Mouse (Mus musculus) lung, postnatal 25 days (tissue): Measurements from ENCODE around the gene Itga9.
A peak's percentile ranks its signal among the peaks of the same experiment; 100 is the strongest.

ENCODE experiments used
- DNase-seq: peaks from one replicate; pipeline ENCODE4 v3.0.0; 2022; ENCODE audit warnings: low spot score

Gene Itga9

GRCm38 (mm10) chr9:118776880-118777438 lies 170.5 kb downstream of the Itga9 start:
- DNase-seq: no peak

- no peak for DNase-seq
Measured at GRCm38 (mm10) chr9:118778596-118778995, 172.1 kb downstream of the Itga9 start.

- DNase-seq: no peak
Measured at GRCm38 (mm10) chr9:118784621-118785020, 178.1 kb downstream of the Itga9 start.

- DNase-seq: no peak
Measured at GRCm38 (mm10) chr9:118785816-118786215, 179.3 kb downstream of the Itga9 start.

- DNase-seq: no peak
Measured at GRCm38 (mm10) chr9:118788869-118789281, 182.4 kb downstream of the Itga9 start.

- no peak for DNase-seq
Measured at GRCm38 (mm10) chr9:118791231-118791630, 184.7 kb downstream of the Itga9 start.

GRCm38 (mm10) chr9:118793151-118793785 lies 186.8 kb downstream of the Itga9 start:
- no peak for DNase-seq

GRCm38 (mm10) chr9:118794668-118795067 lies 188.2 kb downstream of the Itga9 start:
- no peak for DNase-seq

GRCm38 (mm10) chr9:118795304-118795703 lies 188.8 kb downstream of the Itga9 start:
- DNase-seq: no peak

- peak; percentile 16 for DNase-seq
Measured at GRCm38 (mm10) chr9:118799105-118799504, 192.6 kb downstream of the Itga9 start.

GRCm38 (mm10) chr9:118801176-118801909 lies 194.9 kb downstream of the Itga9 start:
- DNase-seq: peak; percentile 51

- no peak for DNase-seq
Measured at GRCm38 (mm10) chr9:118801910-118802287, 195.4 kb downstream of the Itga9 start.

GRCm38 (mm10) chr9:118802380-118802779 lies 195.9 kb downstream of the Itga9 start:
- no peak for DNase-seq

GRCm38 (mm10) chr9:118805740-118806139 lies 199.2 kb downstream of the Itga9 start:
- DNase-seq: no peak

- no peak for DNase-seq
Measured at GRCm38 (mm10) chr9:118807669-118808068, 201.2 kb downstream of the Itga9 start.

GRCm38 (mm10) chr9:118812221-118812620 lies 205.7 kb downstream of the Itga9 start:
- peak; percentile 12 for DNase-seq

- DNase-seq: no peak
Measured at GRCm38 (mm10) chr9:118813492-118813891, 207.0 kb downstream of the Itga9 start.

- no peak for DNase-seq
Measured at GRCm38 (mm10) chr9:118814056-118814455, 207.6 kb downstream of the Itga9 start.

GRCm38 (mm10) chr9:118814461-118814860 lies 208.0 kb downstream of the Itga9 start:
- DNase-seq: no peak

GRCm38 (mm10) chr9:118815543-118815942 lies 209.1 kb downstream of the Itga9 start:
- DNase-seq: no peak

- DNase-seq: no peak
Measured at GRCm38 (mm10) chr9:118818508-118818907, 212.0 kb downstream of the Itga9 start.

GRCm38 (mm10) chr9:118821220-118822185 lies 215.0 kb downstream of the Itga9 start:
- DNase-seq: peak; percentile 25
